Mouse (Mus musculus) common myeloid progenitor, adult 5-6 weeks (primary cell): ENCODE measurements around the gene Scyl2. TPM values are rescaled to one million over a fixed set of nuclear protein-coding genes. Genes with fewer than 3 reads are reported as not detected.

ENCODE experiments used
- ATAC-seq: replicated peaks from 2 replicates; pipeline ENCODE4 v1.8.0; 2016; ENCODE audit warnings: low read depth, mild to moderate bottlenecking, moderate TSS enrichment, inconsistent platforms; ENCODE audit not compliant: poor library complexity, severe bottlenecking
- total RNA-seq: library from RNA; stranded (forward); fragments of 200-1000, 187-1606 nt; gene quantifications from 2 replicates; pipeline ENCODE4 v1.2.3, GENCODE M21; 2017

Gene Scyl2
- total RNA-seq, 1 experiment from 2014 or later, result 36.7 TPM

GRCm38 (mm10) chr10:89621129-89621528, 65.0 kb downstream of the Scyl2 start, which contains the start of gene Slc17a8:
Gene Slc17a8 (minus strand): TSS chr10:89621253.
- ATAC-seq, result no peak

GRCm38 (mm10) chr10:89599311-89599710, 86.8 kb downstream of the Scyl2 start:
- no peak for ATAC-seq

GRCm38 (mm10) chr10:89597275-89597674, 88.8 kb downstream of the Scyl2 start:
- ATAC-seq, result peak; percentile 97

DNA sequence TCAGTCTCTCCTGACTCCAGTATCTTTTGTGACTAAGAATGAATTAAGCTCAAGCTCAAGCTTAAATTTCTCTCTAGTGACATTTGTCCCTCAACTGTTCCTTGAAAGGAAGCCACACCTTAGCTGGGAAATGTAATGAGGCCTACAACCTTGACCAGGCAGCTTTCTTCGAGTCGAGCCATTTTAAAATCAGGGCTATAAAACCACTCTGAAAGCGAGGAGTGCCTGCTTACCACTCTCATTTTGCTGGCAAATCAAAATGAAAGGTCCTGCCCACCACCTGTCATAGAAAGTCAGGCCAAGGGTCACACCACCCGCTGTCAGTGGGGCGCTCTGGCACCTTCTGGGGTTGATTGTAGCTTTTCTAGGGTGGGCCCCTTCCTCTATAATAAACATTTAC, 90.2 kb downstream of the Scyl2 start:
- ATAC-seq, result no peak

DNA sequence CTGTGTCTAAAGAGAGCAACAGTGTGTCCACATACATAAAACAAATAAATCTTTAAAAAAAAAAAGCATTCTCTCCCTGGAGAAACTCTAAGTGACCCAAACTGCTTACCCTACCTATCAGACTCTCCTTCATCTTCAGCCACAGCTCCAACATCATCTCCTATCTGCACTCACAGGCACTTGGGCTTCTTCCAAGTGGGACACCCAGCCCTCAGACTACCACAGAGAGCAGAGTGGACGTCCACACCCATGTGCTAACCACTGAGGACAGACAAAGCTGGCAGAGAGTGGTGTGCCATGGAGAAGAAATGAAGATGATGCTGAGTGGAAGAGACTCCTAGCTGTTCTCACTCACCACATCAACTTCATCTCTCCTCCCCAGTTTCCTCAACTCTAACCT, 90.6 kb downstream of the Scyl2 start:
- ATAC-seq, result peak; percentile 34; the same call in 1 of the 2 replicates

DNA sequence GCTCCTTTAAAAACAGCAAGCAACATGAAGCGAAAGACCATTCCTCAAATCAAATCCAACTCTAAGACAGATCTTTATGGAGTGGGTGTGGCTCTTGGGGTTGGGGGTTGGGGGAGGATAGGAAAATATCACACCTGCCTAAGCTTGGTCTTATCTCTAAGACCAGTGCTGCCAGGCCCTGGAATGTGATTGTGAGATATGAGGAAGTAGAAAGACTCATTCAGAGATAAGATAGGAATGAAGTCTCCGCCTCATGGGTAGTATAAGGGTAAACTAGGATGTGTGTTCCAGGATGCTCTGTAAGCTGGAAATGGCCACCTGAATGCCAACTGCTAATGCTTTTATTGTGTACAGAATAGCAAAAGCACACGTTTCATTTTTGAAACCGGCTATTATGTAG, 91.8 kb downstream of the Scyl2 start:
- ATAC-seq, result peak; percentile 16; the same call in 1 of the 2 replicates

DNA sequence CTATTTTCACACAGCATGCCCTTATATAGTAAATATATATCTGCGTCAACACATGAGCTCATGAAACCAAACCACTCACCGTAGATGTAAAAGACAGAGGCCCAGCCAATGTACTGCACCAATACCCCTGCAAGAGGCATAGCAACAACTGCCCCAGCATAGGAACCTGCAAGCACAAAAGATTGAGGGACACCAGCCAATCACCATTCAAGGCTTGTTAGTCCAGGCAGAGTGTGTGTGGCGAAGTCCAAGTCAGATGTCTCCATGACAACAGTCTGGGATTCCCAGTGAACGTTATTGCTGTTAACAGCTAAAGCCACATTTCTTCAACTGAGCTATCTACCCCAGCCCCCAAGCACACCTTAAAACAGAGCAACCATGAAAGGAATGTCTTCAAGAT, 93.3 kb downstream of the Scyl2 start:
- ATAC-seq, result no peak

GRCm38 (mm10) chr10:89589877-89590276, 96.2 kb downstream of the Scyl2 start:
- ATAC-seq, result no peak

Other genes starting within 250 kb of the Scyl2 start
- gene Gas2l3, start 242.3 kb downstream of the Scyl2 start, total RNA-seq, result 16.4 and 25.9 TPM in 2 replicates
- not detected in 2 replicates for gene Nr1h4, start 152.7 kb downstream of the Scyl2 start, total RNA-seq
- gene Slc17a8, start 65.0 kb downstream of the Scyl2 start, total RNA-seq, result not detected in 2 replicates
- gene Actr6, start 46.0 kb upstream of the Scyl2 start, total RNA-seq, result 16.8 and 21.7 TPM in 2 replicates
- 33.6 and 45.0 TPM in 2 replicates for gene Uhrf1bp1l, start 58.7 kb upstream of the Scyl2 start, total RNA-seq
- gene Anks1b, start 187.2 kb upstream of the Scyl2 start, total RNA-seq, result not detected in 2 replicates